Mouse (Mus musculus) left cerebral cortex, adult 18-20 months (tissue): ENCODE measurements at regions not wholly inside any gene's neighbourhood (a gene's known extent, or its start where the extent isn't known, plus 50 kb on each side); places are given as distances from the start of the nearest gene placed in this dataset.

ENCODE experiments used
- DNase-seq, 2 experiments: peaks; one replicate each; pipeline ENCODE4 v3.0.0; 2021 to 2022; ENCODE audit warnings: low spot score in 2 of 2, mixed read lengths in 1 of 2

DNA sequence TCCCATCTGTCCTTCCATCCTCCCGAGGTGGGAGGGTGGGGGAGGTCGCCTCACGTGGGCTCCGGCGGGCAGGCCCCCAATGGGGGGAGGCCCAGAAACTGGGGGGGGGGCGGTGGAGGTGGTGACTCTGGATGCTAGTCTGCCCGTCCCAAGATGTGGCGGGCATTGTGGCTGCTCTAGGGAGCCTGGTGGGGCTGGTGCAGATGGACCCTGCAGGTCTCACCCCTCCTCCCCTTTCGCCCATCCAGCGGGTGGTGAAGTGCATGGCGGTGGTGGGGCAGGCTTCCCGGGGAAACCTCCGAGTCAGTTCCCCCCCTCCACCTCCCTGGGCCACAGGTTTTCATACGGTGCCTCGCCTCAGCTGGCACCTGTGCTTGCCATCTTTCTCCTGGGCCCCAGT is 88.6 kb downstream of the Inhba start:
- DNase-seq, result no peak

- DNase-seq, result no peak
Measured at GRCm38 (mm10) chr13:16114837-16115236, 103.2 kb downstream of the Inhba start.

GRCm38 (mm10) chr13:16146686-16147085 is 135.0 kb downstream of the Inhba start:
- no peak for DNase-seq

- DNase-seq, result no peak
Measured at GRCm38 (mm10) chr13:16154926-16155325, 143.3 kb downstream of the Inhba start.

GRCm38 (mm10) chr13:16165204-16165894 is 153.7 kb downstream of the Inhba start:
- DNase-seq, result no peak

- no peak for DNase-seq
Measured at GRCm38 (mm10) chr13:16196692-16197091, 185.0 kb downstream of the Inhba start.

DNA sequence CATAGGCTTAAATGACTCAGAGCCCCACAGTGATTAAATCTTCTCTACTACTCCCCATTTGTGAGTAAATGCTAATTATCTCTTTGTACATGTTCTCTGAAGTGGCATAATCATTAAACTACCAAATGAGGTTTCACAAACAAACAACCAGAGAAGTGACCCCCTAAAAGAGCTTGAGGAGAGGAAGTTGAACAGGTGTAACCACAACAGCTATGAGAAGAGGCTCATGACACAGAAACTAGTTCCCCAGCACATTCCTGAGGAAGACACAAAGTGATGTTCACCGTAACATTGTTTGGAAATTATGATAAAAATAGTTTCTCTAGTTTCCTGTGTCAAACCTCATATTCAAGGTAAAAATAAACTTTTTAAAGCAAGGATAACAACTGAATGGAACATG is 188.4 kb downstream of the Inhba start:
- no peak for DNase-seq

DNA sequence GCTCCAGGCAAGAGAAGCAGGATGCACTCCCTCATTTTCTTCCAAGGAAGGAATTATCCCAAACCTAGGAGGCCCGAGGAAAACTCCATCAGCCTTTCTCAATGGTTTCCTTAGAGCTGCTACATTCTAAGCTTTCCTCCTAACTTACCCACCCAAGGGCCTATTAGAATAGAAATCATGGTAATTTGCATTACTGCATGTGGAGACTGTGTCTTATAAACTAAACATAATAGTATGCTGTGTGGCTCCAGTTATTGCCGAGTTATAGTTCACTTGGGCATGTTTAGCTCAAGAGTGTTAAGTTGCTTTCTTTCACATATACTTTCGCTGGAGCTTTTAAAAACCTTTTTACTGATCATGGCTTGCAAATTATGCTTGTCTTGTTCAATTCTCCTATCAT is 191.5 kb downstream of the Inhba start:
- DNase-seq, result no peak

DNA sequence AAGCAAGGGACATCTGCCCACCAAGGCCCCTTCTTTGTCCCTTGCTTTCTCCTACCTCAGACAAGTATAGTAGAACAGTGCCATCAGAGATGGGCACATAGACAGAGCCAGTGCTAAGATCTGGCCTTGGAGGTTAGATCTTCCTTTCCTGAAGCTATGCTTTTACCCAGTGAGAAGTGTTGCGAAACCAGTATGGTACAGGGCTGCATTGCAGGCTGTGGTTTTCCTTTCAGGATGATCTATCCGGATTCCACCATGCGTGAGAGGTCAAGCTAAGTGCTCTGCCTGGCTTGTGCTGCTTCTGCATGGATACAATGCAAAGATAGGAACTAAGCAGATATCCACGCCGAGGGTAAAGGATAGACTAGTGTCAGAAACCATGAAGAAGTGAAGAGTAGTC is 192.4 kb downstream of the Inhba start:
- no peak for DNase-seq

DNA sequence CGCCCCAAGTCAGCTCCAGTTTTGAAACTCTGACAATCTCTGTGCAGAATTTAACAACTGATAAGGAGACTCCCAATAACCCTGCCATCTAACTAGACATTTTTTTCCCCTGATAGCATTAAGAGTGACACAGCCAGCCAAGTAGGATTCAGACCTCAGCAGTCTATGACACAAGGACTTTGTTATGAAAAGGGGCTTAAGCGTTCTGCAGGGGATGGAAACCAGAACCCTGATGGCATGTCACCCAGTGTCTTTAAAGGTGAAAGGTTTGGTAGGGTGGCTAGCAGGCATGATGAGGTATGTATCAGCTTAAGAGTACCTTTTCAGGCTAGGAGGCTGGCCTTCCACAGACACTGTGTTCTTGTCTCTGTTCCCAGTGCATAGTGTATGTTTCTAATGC is 199.8 kb downstream of the Inhba start:
- DNase-seq, result no peak

- DNase-seq, result no peak
Measured at GRCm38 (mm10) chr13:16219877-16220276, 208.2 kb downstream of the Inhba start.

- DNase-seq, result no peak
Measured at GRCm38 (mm10) chr13:16222942-16223600, 211.4 kb downstream of the Inhba start.

- no peak for DNase-seq
Measured at GRCm38 (mm10) chr13:16261145-16261544, 249.5 kb downstream of the Inhba start.

- DNase-seq, result no peak
Measured at GRCm38 (mm10) chr13:16279974-16280373, 268.3 kb downstream of the Inhba start.

DNA sequence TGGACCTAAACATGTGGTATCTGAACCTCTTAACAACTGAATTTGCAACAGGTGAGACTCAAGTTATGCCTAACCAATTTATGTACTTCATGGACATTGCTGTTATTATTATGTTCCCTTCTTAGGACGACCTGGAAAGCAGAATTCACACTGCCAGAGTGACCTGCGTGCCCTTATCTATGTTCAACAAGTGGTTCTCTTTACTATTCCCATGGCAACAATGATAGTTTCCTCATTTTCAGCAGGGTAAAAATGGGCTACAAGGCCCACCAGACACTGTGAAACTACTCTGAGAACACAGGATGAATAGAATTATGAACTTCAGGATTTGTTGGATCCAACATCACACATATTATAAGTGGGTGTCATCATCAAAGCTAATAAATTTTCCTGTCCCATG is 269.1 kb downstream of the Inhba start:
- no peak for DNase-seq

DNA sequence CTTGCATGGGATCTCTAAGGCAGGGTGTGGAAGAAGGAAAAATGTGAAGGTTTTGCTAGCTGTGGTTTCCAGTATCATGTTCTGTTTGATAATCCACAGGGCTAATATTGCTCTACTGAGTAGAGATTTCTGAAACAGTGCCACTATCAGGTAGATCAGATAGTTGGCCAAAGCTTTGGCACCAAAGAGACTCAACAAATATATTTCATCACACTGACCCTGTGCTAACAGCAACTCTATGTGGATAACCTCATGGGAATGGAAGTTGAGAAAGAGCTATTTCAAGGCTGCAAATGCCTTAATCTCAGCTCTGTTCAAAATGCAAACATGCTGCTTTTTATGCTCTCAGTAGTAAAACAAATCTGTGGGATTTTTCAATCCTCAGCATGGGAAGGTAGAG is 270.1 kb downstream of the Inhba start:
- DNase-seq, result no peak

GRCm38 (mm10) chr13:16282230-16282629 is 270.6 kb downstream of the Inhba start:
- no peak for DNase-seq

GRCm38 (mm10) chr13:16283336-16283735 is 271.7 kb downstream of the Inhba start:
- DNase-seq, result peak in 1 of 2 experiments; percentile 2

GRCm38 (mm10) chr13:16289633-16290032 is 278.0 kb downstream of the Inhba start:
- DNase-seq, result no peak

GRCm38 (mm10) chr13:16290784-16291183 is 279.1 kb downstream of the Inhba start:
- peak in 1 of 2 experiments; percentile 3 for DNase-seq

DNA sequence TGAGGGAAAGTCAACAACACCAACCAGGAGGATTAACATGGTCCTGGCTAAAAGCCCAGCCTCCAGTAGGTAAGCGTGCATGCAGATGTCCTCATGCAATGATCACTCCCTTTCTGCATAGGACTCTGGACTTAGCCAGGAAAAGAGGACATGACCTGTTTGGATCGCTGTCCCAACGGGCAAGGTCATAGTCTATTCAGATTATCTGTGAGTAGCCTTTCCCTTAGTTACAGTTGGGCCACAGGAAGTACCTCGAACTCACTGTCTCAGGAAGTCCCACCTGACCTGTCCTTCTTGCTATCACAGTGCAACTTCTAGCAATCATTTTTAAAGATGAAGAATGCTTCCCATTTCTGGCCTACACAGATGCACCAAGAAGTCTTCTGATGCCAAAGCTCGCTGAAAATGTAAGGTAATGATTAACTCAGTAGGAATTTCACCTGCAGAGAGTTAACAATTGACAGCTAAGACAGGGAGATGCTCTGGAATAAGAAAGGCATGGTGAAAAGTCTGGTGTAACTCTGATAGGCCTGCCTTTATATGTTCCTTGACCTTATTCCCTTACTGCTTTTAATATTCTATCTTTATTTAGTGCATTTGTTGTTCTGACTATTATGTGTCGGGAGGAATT is 280.1 kb downstream of the Inhba start:
- no peak for DNase-seq

DNA sequence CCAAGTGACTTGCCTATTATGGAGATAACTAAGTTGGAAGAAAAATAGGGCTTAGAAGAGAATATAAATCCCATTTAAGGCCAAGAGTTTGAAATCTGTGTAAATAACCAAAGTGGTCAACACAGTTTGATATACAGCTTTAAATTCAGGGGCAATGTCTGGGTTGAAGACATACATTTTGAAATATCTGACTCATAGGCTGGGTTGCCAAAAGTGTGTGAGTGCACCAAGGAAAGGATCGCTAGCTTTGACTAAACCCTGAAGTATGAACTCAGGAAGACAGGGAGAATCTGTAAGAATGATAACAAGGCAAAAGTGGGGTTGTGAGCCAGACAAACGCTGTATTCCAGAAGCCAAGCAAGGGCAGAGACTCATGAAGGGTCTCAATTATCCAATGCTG is 288.1 kb downstream of the Inhba start:
- no peak for DNase-seq

GRCm38 (mm10) chr13:16314669-16315068 is 303.0 kb downstream of the Inhba start:
- DNase-seq, result no peak
